Mouse (Mus musculus) forebrain, embryonic 11.5 days (tissue): ENCODE measurements at regions not wholly inside any gene's neighbourhood (a gene's known extent, or its start where the extent isn't known, plus 50 kb on each side); places are given as distances from the start of the nearest gene placed in this dataset.
A peak's percentile ranks its signal among the peaks of the same experiment; 100 is the strongest.

ENCODE experiments used
- ATAC-seq: fragments of 200-750 bp; cut with Nextera tagmentation; replicated peaks from 2 replicates; pipeline ENCODE4 v1.8.0; 2017; ENCODE audit warnings: moderate TSS enrichment; ENCODE audit not compliant: low FRiP score
- DNase-seq: peaks from one replicate; pipeline ENCODE4 v3.0.0-alpha.2; 2017; ENCODE audit warnings: low spot score
- H3K27ac ChIP-seq: fragments of 300-500 bp; sonication (generic); 2 replicates; pipeline ENCODE4 v1.5.1; 2014; ENCODE audit warnings: low read depth, low read length
- H3K27me3 ChIP-seq: fragments of 300-500 bp; sonication (generic); 2 replicates; pipeline ENCODE4 v1.6.1; 2014; ENCODE audit warnings: mild to moderate bottlenecking, low read length, mixed read lengths; ENCODE audit not compliant: control insufficient read depth, insufficient read depth
- H3K36me3 ChIP-seq: fragments of 300-500 bp; sonication (generic); 2 replicates; pipeline ENCODE4 v1.6.1; 2014; ENCODE audit warnings: mild to moderate bottlenecking, low read length, moderate library complexity, mixed read lengths; ENCODE audit not compliant: control insufficient read depth, insufficient read depth
- H3K4me1 ChIP-seq: fragments of 300-500 bp; sonication (generic); replicated peaks from 2 replicates; pipeline ENCODE4 v1.6.1; 2014; ENCODE audit warnings: low read length, mixed read lengths; ENCODE audit not compliant: control insufficient read depth, insufficient read depth
- H3K4me2 ChIP-seq: fragments of 300-500 bp; sonication (generic); 2 replicates; pipeline ENCODE4 v1.6.1; 2014; ENCODE audit warnings: low read depth, mild to moderate bottlenecking, low read length, moderate library complexity, mixed read lengths; ENCODE audit not compliant: severe bottlenecking
- H3K4me3 ChIP-seq: fragments of 300-500 bp; sonication (generic); 2 replicates; pipeline ENCODE4 v1.5.1; 2014; ENCODE audit warnings: low read depth, low read length
- H3K9ac ChIP-seq: fragments of 300-500 bp; sonication (generic); 2 replicates; pipeline ENCODE4 v1.6.1; 2014; ENCODE audit warnings: low read length
- H3K9me3 ChIP-seq: fragments of 300-500 bp; sonication (generic); 2 replicates; pipeline ENCODE4 v1.6.1; 2016; ENCODE audit warnings: low read length, mixed read lengths; ENCODE audit not compliant: control insufficient read depth
- WGBS: fragments of 180-500 bp; shearing (Covaris S2); extraction: QIAGEN DNeasy Blood & Tissue Kit; methylation state at CpG from one replicate; pipeline ENCODE4 v1.1.7; 2014; 5-methylcytosine and 5-hydroxymethylcytosine counted together

DNA sequence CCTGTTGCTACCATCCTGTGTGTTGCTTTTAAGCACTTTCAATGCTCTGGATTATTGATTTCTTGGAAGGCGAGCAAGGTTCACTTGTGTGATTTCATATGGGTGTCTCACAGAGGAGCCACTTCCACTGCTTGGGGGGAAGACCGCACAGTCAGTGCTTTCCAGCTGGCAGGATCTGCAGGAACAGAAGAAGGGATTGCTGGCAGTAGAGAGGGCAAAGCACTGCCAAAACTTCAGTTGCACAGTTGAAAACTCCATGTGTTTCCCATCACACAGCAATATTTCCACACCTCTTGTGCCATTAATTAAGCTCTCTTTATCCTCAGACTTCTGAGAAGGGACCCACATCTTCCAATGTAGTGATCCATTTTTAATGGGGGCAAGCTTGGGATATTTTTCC, 618.8 kb downstream of the Cdh8 start:
- Histone ChIP-seq H3K9ac (no peak overlapping the region), H3K9me3 (no peaks in the 10 kb centered on the region), H3K36me3 (no peaks in the 10 kb centered on the region), H3K27me3 (no peaks in the 10 kb centered on the region), H3K4me3 (no peak overlapping the region), H3K4me1 (no peaks in the 10 kb centered on the region), H3K27ac (no peak overlapping the region), H3K4me2 (no peak overlapping the region)
- 88% methylated on average over 2 of the region's 2 CpGs for WGBS
- no peak for DNase-seq
- no peak for ATAC-seq

DNA sequence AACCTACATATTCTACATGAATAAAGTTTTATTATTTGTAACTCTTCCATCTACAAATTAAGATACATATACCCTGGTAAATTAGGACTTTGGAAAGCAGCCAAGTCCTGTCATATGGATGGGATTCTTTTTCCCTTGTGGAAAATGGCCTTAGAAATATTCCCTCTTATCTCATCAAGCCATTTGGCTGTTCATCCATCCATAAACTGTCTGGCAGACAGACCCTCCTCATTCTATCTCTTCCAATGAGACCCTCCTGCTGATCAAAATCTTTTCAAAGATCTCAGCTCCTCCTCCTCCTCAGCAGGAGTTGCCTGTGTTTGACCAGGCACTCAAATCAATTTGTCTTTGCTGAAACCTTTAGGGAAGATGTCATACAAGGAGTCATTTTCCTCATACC, 649.2 kb downstream of the Cdh8 start:
- H3K4me1 ChIP-seq, result no peaks in the 10 kb centered on the region
- H3K36me3 ChIP-seq, result no peaks in the 10 kb centered on the region
- no peaks in the 10 kb centered on the region for H3K27me3 ChIP-seq
- no peaks in the 10 kb centered on the region for H3K9me3 ChIP-seq
- no peak for ATAC-seq
- DNase-seq, result no peak
- no peak overlapping the region for H3K4me2 ChIP-seq
- H3K9ac ChIP-seq, result no peak overlapping the region
- H3K27ac ChIP-seq, result no peak overlapping the region
- H3K4me3 ChIP-seq, result no peak overlapping the region

DNA sequence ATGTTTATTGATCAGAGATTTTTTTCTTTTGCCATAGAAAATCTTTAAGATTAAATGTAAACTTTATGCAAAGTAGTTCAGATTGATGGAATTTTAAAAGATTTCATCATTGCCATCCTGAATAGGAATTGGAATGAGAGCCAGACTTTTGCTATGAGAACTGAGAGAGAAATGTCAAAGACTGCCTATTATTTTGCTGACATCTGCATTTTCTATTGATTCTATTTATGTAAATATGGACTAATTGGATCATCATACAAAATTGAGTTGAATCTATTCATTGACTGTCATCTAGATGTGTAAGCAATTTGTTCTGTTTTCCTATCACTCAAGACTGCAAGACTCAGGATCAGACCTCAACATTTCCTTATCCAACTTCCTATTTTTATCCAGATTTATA, 659.7 kb downstream of the Cdh8 start:
- no peaks in the 10 kb centered on the region for H3K4me1 ChIP-seq
- no peak overlapping the region for H3K4me3 ChIP-seq
- H3K36me3 ChIP-seq, result no peaks in the 10 kb centered on the region
- H3K27ac ChIP-seq, result no peak overlapping the region
- no peak overlapping the region for H3K9ac ChIP-seq
- H3K27me3 ChIP-seq, result no peaks in the 10 kb centered on the region
- H3K4me2 ChIP-seq, result no peak overlapping the region
- H3K9me3 ChIP-seq, result no peaks in the 10 kb centered on the region
- DNase-seq (no peak), ATAC-seq (no peak)

DNA sequence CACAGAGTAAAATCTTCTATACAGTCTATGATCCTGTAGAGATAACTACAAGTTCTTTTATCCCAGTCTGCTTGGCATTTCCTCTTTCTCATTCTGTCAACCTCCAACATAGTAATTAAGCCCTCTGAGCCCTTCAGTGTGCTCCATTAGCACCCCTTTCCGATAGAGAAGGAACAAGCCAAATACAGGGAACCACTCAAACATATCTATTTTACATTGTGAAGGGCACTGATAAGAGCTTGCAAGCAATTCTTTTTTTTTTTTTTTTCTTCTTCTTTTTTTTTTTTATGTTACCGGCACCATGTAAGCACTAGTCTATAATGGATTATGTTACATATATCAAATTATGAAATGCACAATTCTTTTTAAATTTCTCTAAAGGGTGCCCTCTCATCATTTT, 660.5 kb downstream of the Cdh8 start:
- no peak overlapping the region for H3K4me3 ChIP-seq
- 71% methylated on average over 2 of the region's 2 CpGs for WGBS
- H3K27ac ChIP-seq, result no peak overlapping the region
- H3K27me3 ChIP-seq, result no peaks in the 10 kb centered on the region
- DNase-seq, result no peak
- H3K36me3 ChIP-seq, result no peaks in the 10 kb centered on the region
- no peaks in the 10 kb centered on the region for H3K4me1 ChIP-seq
- H3K9ac ChIP-seq, result no peak overlapping the region
- ATAC-seq, result no peak
- H3K4me2 ChIP-seq, result no peak overlapping the region
- no peaks in the 10 kb centered on the region for H3K9me3 ChIP-seq

DNA sequence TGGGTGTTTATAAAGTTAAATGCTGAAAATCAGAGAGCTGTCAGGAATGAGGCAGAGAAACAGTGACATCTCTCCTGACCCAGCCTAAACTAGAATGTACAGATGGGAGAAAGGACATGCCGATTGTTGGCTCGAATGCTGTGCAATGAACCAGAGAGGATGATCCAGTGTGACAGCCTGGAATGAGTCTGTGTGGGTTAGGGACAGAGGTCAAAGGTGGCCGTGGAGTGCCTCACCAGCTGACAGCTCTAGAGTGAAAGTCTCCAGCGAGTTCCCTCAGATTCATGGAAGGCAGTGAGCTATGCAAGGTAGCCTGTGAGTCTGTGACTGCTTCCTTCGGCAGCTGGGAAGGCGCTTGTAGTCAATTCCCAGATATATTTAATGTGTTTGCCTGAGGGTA, 663.9 kb downstream of the Cdh8 start:
- DNase-seq, result no peak
- Histone ChIP-seq H3K9ac (no peak overlapping the region), H3K27ac (no peak overlapping the region), H3K4me3 (no peak overlapping the region), H3K4me1 (no peaks in the 10 kb centered on the region), H3K4me2 (no peak overlapping the region), H3K9me3 (no peaks in the 10 kb centered on the region), H3K27me3 (no peaks in the 10 kb centered on the region), H3K36me3 (no peaks in the 10 kb centered on the region)
- ATAC-seq, result peak; percentile 61; the same call in 1 of the 2 replicates
- WGBS, result 33% methylated on average over 6 of the region's 6 CpGs

DNA sequence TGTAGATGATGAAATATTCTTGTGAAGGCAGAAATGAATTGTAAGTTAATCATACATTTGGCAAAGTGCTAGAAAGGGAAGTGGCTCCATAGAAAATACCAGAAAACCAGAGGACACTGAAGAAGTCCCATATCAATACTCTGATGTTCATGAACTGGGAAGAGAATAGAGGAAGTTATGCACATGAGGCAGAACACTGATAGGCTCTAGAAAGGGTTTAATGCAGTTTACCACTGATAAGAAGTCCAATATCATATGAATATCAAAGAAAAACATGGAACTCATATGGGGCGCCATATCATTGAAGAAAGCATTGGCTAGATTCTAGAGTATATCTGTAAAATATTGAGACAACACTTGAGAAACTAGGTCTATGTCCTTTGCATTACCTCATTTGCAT, 708.5 kb downstream of the Cdh8 start:
- no peak overlapping the region for H3K4me2 ChIP-seq
- H3K9ac ChIP-seq, result no peak overlapping the region
- H3K27me3 ChIP-seq, result no peaks in the 10 kb centered on the region

DNA sequence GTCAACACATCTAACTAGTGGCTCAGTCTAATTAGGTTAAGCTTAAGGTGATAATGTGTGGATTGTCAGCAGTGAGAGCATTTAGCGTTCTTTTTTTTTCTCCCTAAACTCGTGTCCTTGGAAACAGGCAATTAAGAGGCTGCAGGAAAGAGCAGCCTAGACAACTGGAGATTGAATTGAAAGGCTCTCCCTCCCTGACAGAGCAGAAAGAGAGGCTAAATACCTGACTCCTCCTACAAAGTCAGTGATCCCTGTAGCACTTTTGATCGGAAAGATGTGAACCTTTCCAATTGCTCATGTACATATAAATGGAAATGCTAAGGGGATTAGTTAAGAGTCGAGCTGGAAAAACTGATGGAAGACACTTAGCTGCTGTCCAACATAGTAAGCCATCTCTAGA, 710.1 kb downstream of the Cdh8 start:
- ATAC-seq (peak; percentile 75), DNase-seq (no peak)
- Histone ChIP-seq H3K27ac (no peak overlapping the region), H3K4me1 (no peaks in the 10 kb centered on the region; the same call in 1 of the 2 replicates), H3K36me3 (no peaks in the 10 kb centered on the region), H3K27me3 (no peaks in the 10 kb centered on the region), H3K9me3 (no peaks in the 10 kb centered on the region), H3K9ac (no peak overlapping the region), H3K4me3 (no peak overlapping the region), H3K4me2 (no peak overlapping the region)
- 9% methylated on average over 4 of the region's 4 CpGs for WGBS

More for the DNA sequence above, 708.5 kb downstream of the Cdh8 start:
- Histone ChIP-seq H3K4me1 (no peaks in the 10 kb centered on the region; the same call in 1 of the 2 replicates), H3K36me3 (no peaks in the 10 kb centered on the region), H3K27ac (no peak overlapping the region), H3K9me3 (no peaks in the 10 kb centered on the region), H3K4me3 (no peak overlapping the region)
- ATAC-seq, result no peak
- 83% methylated on average over 1 of the region's 1 CpGs for WGBS
- no peak for DNase-seq

DNA sequence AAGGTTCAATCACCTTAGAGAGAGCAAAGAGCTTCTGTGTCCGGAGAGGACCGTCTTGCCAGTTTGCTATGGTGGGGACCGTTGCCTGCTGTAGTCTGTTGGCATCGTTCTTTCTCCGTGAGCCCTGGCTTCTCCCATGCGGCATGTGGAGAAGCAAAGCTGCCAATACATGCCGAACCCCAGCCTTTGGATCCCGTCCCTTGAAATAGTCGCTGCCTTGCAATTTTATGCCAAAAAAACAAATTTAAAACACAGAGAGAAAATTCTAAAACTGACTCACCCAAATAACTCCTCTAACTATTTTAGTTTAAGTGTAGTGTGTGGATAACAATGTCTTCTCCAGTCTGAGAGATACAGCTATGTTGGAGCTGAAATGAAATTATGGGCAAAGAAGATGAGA, 731.1 kb downstream of the Cdh8 start:
- H3K4me2 ChIP-seq, result no peak overlapping the region
- H3K4me3 ChIP-seq, result no peak overlapping the region
- no peaks in the 10 kb centered on the region for H3K36me3 ChIP-seq
- WGBS, result 96% methylated on average over 9 of the region's 9 CpGs
- no peak overlapping the region for H3K9ac ChIP-seq
- H3K9me3 ChIP-seq, result no peaks in the 10 kb centered on the region
- ATAC-seq (no peak), DNase-seq (no peak)
- no peaks in the 10 kb centered on the region for H3K4me1 ChIP-seq
- H3K27me3 ChIP-seq, result no peaks in the 10 kb centered on the region
- H3K27ac ChIP-seq, result no peak overlapping the region

DNA sequence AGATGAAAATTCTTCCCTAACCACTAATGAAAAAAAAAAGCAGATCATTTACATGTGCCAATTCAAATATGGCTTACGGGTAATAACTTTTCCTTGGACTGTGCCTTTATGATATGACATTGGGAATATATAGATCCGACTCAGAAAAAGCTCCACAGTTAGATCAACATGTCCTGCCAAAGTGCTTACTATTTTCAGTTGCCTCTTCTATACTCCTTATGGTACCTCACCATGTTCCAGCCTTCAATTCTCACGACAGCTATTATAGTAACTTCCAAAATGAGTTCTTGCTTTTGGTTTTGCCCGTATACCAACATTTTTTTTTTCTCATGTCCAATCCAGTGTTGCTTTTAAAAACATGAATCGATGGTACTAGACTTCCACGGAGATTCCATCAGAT, 731.7 kb downstream of the Cdh8 start:
- no peaks in the 10 kb centered on the region for H3K27me3 ChIP-seq
- ATAC-seq (no peak), DNase-seq (no peak)
- 96% methylated on average over 6 of the region's 6 CpGs for WGBS
- no peaks in the 10 kb centered on the region for H3K9me3 ChIP-seq
- no peak overlapping the region for H3K4me3 ChIP-seq
- H3K9ac ChIP-seq, result no peak overlapping the region
- no peaks in the 10 kb centered on the region for H3K36me3 ChIP-seq
- no peak overlapping the region for H3K4me2 ChIP-seq
- H3K27ac ChIP-seq, result no peak overlapping the region
- H3K4me1 ChIP-seq, result no peaks in the 10 kb centered on the region
